Mouse (Mus musculus): ENCODE data around the gene Lin7b. TPM values are rescaled to one million over a fixed set of nuclear protein-coding genes. Genes with fewer than 3 reads are reported as not detected.

Gene Lin7b
- polyA plus RNA-seq, 1 experiment from 2014 or later: 0.66 TPM

GRCm38 (mm10) chr7:45334605-45335004 is 35.8 kb downstream of the Lin7b start:
- 0 out of 2 replicates have a peak overlapping the region, but pooled peaks have one; percentile 8 for H3K4me2 ChIP-seq (replicated peaks; ENCODE audit: low read depth, low read length)
- H3K36me3 ChIP-seq (ENCODE audit: control insufficient read depth, insufficient read depth, low read length): no peaks in the 10 kb centered on the region
- 5% methylated on average over 3 of the region's 3 CpGs for WGBS
- ATAC-seq (ENCODE audit: low FRiP score, low TSS enrichment): peak; percentile 18; the same call in 1 of the 2 replicates
- peaks cover 44% of the 10 kb centered on the region for H3K4me1 ChIP-seq (ENCODE audit: control insufficient read depth, insufficient read depth, low read length)
- no peak overlapping the region for H3K9ac ChIP-seq (ENCODE audit: low read depth, low read length)
- peaks cover 4% of the 10 kb centered on the region; the same call in 1 of the 2 replicates for H3K27me3 ChIP-seq (ENCODE audit: control insufficient read depth, insufficient read depth, low read length)
- no peaks in the 10 kb centered on the region for H3K9me3 ChIP-seq (ENCODE audit: control insufficient read depth, low read length)
- no peak overlapping the region for H3K27ac ChIP-seq (ENCODE audit: low read depth, low read length)
- no peak overlapping the region for H3K4me3 ChIP-seq (ENCODE audit: low read length)

DNA sequence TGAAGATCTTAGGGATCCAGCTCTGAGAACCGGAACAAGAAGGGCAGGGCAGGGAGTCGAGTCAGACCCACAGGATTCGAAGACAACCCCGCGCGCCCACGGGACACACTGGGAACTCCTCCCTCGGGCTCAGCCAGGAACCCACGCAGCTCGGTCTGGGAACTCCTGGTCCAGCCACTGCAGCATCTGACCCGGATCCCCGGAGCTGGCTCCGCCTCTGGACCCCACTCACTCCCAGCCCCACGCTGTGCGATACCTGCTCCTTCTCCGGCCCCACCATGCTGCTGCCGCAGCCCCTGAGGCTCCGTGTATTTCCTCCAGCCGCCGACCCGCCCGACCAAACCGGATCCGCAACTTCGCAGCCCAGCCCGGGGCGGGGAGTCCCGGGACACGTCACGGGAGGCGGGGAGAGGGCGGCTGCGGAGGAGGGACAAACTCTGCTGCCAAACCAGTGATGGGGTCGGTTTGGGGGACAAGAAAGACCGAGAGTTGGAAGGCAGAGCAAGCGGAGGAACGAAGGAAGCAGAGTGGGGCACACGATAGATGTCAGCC is 36.9 kb downstream of the Lin7b start, which contains the start of gene Trpm4:
Gene Trpm4, minus strand, starts transcription at position 350 of the 552 bp plus-strand sequence.
- Histone ChIP-seq H3K9me3 (ENCODE audit: control insufficient read depth, low read length) (no peaks in the 10 kb centered on the region), H3K4me3 (ENCODE audit: low read length) (peak within 1 kb of the TSS; percentile 71), H3K27ac (ENCODE audit: low read depth, low read length) (peak within 1 kb of the TSS; percentile 88), H3K4me1 (ENCODE audit: control insufficient read depth, insufficient read depth, low read length) (peaks cover 36% of the 10 kb centered on the region), H3K36me3 (ENCODE audit: control insufficient read depth, insufficient read depth, low read length) (no peaks in the 10 kb centered on the region), H3K27me3 (ENCODE audit: control insufficient read depth, insufficient read depth, low read length) (peaks cover 4% of the 10 kb centered on the region; the same call in 1 of the 2 replicates), H3K4me2 (replicated peaks; ENCODE audit: low read depth, low read length) (peak within 1 kb of the TSS; percentile 92), H3K9ac (ENCODE audit: low read depth, low read length) (peak within 1 kb of the TSS; percentile 78)
- WGBS: under 1% methylated on average over 38 of the region's 38 CpGs
- ATAC-seq (ENCODE audit: low FRiP score, low TSS enrichment): peak; percentile 53

DNA sequence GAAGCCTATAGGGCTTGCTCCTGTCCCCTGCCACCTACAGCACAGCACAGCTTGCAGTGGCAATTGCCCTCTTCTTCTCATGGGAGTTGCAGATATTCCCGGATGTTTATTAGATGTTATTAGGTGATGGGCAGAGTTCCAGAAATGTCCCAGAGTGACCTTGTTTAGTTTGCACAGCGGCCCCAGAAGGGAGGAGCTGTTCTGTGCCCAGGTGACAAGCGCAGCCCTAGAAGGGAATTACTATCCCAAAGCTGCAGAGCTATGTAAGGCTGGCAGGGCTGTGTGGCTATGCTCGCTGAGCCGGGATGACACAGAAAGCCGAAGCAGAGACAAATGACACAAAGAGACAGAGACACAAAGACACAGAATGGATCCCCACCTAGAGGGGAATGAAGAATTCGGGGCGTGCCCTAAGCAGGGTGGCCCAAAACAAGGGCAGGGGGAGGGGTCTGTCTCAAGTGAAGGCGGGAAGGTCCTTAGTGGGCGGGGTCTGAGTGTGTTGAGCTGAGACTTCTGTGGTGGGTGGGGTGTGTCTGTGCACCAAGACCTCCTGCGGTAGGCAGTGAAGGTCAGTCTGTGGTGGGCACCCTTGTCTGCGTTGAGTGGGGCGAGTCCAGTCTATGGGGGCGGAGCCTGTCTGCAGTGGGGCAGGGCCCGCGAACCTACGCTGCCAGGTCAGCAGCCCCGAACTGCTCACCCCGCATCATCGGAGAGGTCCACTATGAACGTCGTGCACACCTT is 37.5 kb downstream of the Lin7b start:
- Histone ChIP-seq H3K9ac (ENCODE audit: low read depth, low read length) (peak overlapping the region; percentile 78), H3K4me1 (ENCODE audit: control insufficient read depth, insufficient read depth, low read length) (peaks cover 31% of the 10 kb centered on the region), H3K27ac (ENCODE audit: low read depth, low read length) (peak overlapping the region; percentile 88), H3K4me3 (ENCODE audit: low read length) (peak overlapping the region; percentile 71), H3K36me3 (ENCODE audit: control insufficient read depth, insufficient read depth, low read length) (no peaks in the 10 kb centered on the region), H3K4me2 (replicated peaks; ENCODE audit: low read depth, low read length) (peak overlapping the region; percentile 92), H3K27me3 (ENCODE audit: control insufficient read depth, insufficient read depth, low read length) (peaks cover 4% of the 10 kb centered on the region; the same call in 1 of the 2 replicates), H3K9me3 (ENCODE audit: control insufficient read depth, low read length) (no peaks in the 10 kb centered on the region)
- peak; percentile 67 for ATAC-seq (ENCODE audit: low FRiP score, low TSS enrichment)
- under 1% methylated on average over 22 of the region's 22 CpGs for WGBS

- H3K9ac ChIP-seq (ENCODE audit: low read depth, low read length): no peak overlapping the region
- no peaks in the 10 kb centered on the region for H3K9me3 ChIP-seq (ENCODE audit: control insufficient read depth, low read length)
- H3K4me2 ChIP-seq (replicated peaks; ENCODE audit: low read depth, low read length): no peak overlapping the region
- H3K4me1 ChIP-seq (ENCODE audit: control insufficient read depth, insufficient read depth, low read length): peaks cover 26% of the 10 kb centered on the region
- no peaks in the 10 kb centered on the region for H3K27me3 ChIP-seq (ENCODE audit: control insufficient read depth, insufficient read depth, low read length)
- no peaks in the 10 kb centered on the region for H3K36me3 ChIP-seq (ENCODE audit: control insufficient read depth, insufficient read depth, low read length)
- ATAC-seq (ENCODE audit: low FRiP score, low TSS enrichment): no peak
- no peak overlapping the region for H3K27ac ChIP-seq (ENCODE audit: low read depth, low read length)
- WGBS: 79% methylated on average over 6 of the region's 6 CpGs
- no peak overlapping the region for H3K4me3 ChIP-seq (ENCODE audit: low read length)
Observed at GRCm38 (mm10) chr7:45331502-45331901, 38.9 kb downstream of the Lin7b start.

DNA sequence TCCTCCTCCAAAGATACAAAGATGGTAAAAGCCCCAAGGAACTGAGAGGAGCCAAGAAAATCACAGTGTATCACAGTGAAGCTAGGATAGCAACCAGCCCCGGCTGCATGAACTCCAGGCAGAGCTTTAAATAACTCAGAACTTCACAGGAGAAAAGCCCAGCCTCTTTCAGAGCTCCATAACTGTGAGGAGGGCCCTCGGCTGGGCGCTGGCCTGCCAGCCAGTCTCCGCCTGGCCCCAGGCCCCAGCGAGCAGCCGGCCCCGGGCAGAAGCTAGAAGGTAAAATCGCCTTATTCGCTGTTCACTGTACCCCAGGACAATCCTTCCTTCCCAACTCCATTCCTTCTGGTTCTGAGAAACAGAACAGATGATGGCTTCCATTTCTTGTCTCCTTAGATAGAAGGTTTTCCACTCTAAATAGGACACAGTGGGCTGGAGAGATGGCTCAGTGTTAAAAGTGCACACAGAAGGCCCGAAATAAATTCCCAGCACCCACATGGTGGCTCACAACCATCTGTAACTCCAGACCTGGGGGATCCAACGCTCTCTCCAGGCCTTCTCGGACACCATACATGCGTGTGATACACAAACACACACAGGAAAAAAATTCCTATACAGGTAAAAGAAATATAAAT is 41.4 kb downstream of the Lin7b start:
- 75% methylated on average over 13 of the region's 13 CpGs for WGBS
- Histone ChIP-seq H3K9ac (ENCODE audit: low read depth, low read length) (no peak overlapping the region), H3K4me2 (replicated peaks; ENCODE audit: low read depth, low read length) (no peak overlapping the region), H3K27me3 (ENCODE audit: control insufficient read depth, insufficient read depth, low read length) (no peaks in the 10 kb centered on the region), H3K4me3 (ENCODE audit: low read length) (no peak overlapping the region), H3K9me3 (ENCODE audit: control insufficient read depth, low read length) (no peaks in the 10 kb centered on the region), H3K27ac (ENCODE audit: low read depth, low read length) (no peak overlapping the region; the same call in 1 of the 2 replicates), H3K4me1 (ENCODE audit: control insufficient read depth, insufficient read depth, low read length) (peaks cover 10% of the 10 kb centered on the region), H3K36me3 (ENCODE audit: control insufficient read depth, insufficient read depth, low read length) (no peaks in the 10 kb centered on the region)
- no peak for ATAC-seq (ENCODE audit: low FRiP score, low TSS enrichment)

GRCm38 (mm10) chr7:45325800-45326199 is 44.6 kb downstream of the Lin7b start:
- Histone ChIP-seq H3K27ac (ENCODE audit: low read depth, low read length) (no peak overlapping the region), H3K9ac (ENCODE audit: low read depth, low read length) (no peak overlapping the region), H3K4me3 (ENCODE audit: low read length) (no peak overlapping the region), H3K9me3 (ENCODE audit: control insufficient read depth, low read length) (no peaks in the 10 kb centered on the region), H3K4me2 (replicated peaks; ENCODE audit: low read depth, low read length) (no peak overlapping the region), H3K4me1 (ENCODE audit: control insufficient read depth, insufficient read depth, low read length) (no peaks in the 10 kb centered on the region), H3K36me3 (ENCODE audit: control insufficient read depth, insufficient read depth, low read length) (0 out of 2 replicates have a peak, but pooled peaks cover 4% of the 10 kb centered on the region), H3K27me3 (ENCODE audit: control insufficient read depth, insufficient read depth, low read length) (no peaks in the 10 kb centered on the region)
- ATAC-seq (ENCODE audit: low FRiP score, low TSS enrichment): no peak

GRCm38 (mm10) chr7:45323069-45323468 is 47.3 kb downstream of the Lin7b start:
- 42% methylated on average over 5 of the region's 5 CpGs for WGBS
- H3K36me3 ChIP-seq (ENCODE audit: control insufficient read depth, insufficient read depth, low read length): 0 out of 2 replicates have a peak, but pooled peaks cover 4% of the 10 kb centered on the region
- no peak overlapping the region for H3K4me3 ChIP-seq (ENCODE audit: low read length)
- no peak overlapping the region for H3K9ac ChIP-seq (ENCODE audit: low read depth, low read length)
- ATAC-seq (ENCODE audit: low FRiP score, low TSS enrichment): no peak
- H3K4me1 ChIP-seq (ENCODE audit: control insufficient read depth, insufficient read depth, low read length): no peaks in the 10 kb centered on the region
- H3K27ac ChIP-seq (ENCODE audit: low read depth, low read length): no peak overlapping the region
- H3K9me3 ChIP-seq (ENCODE audit: control insufficient read depth, low read length): no peaks in the 10 kb centered on the region
- H3K4me2 ChIP-seq (replicated peaks; ENCODE audit: low read depth, low read length): no peak overlapping the region
- no peaks in the 10 kb centered on the region for H3K27me3 ChIP-seq (ENCODE audit: control insufficient read depth, insufficient read depth, low read length)

DNA sequence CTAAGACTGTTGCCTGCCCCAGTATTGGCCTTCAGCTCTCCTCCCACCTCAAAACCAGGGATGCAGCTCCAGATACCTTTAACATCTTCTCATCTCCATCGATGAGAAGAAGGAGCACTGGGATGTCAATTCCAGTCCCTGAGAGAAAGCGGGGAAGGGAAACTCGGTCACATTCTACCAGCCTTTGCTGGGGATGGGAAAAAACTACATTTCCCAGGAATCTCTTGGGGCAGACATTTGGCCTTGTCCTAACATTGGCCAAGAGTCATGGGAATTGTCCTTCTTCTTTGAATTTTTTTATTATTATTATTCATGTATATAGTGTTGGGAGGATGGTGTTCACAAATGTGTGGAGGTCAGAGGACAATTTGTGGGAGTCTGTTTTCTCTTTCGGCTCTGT is 48.1 kb downstream of the Lin7b start:
- Histone ChIP-seq H3K27ac (ENCODE audit: low read depth, low read length) (no peak overlapping the region), H3K36me3 (ENCODE audit: control insufficient read depth, insufficient read depth, low read length) (0 out of 2 replicates have a peak, but pooled peaks cover 4% of the 10 kb centered on the region), H3K9me3 (ENCODE audit: control insufficient read depth, low read length) (no peaks in the 10 kb centered on the region), H3K4me1 (ENCODE audit: control insufficient read depth, insufficient read depth, low read length) (no peaks in the 10 kb centered on the region), H3K9ac (ENCODE audit: low read depth, low read length) (no peak overlapping the region), H3K27me3 (ENCODE audit: control insufficient read depth, insufficient read depth, low read length) (no peaks in the 10 kb centered on the region), H3K4me2 (replicated peaks; ENCODE audit: low read depth, low read length) (no peak overlapping the region), H3K4me3 (ENCODE audit: low read length) (no peak overlapping the region)
- ATAC-seq (ENCODE audit: low FRiP score, low TSS enrichment): no peak
- WGBS: 84% methylated on average over 4 of the region's 4 CpGs

Data from kidney, embryonic 14.5 days (tissue).